Mouse (Mus musculus): ENCODE results near the gene Fut9. TPM values are rescaled to one million over a fixed set of nuclear protein-coding genes. Genes with fewer than 3 reads are reported as not detected.

Gene Fut9
- total RNA-seq (2014; fragmentation: Nextera tagmentation) (not detected in 2 replicates), total RNA-seq (2017) (not detected in 2 replicates)

- ATAC-seq (replicated peaks; ENCODE audit: low FRiP score, low TSS enrichment, poor library complexity, severe bottlenecking): no peak
Observed at GRCm38 (mm10) chr4:25799476-25800283, at the start of gene Fut9. Gene Fut9, minus strand, starts transcription at chr4:25800244.

DNA sequence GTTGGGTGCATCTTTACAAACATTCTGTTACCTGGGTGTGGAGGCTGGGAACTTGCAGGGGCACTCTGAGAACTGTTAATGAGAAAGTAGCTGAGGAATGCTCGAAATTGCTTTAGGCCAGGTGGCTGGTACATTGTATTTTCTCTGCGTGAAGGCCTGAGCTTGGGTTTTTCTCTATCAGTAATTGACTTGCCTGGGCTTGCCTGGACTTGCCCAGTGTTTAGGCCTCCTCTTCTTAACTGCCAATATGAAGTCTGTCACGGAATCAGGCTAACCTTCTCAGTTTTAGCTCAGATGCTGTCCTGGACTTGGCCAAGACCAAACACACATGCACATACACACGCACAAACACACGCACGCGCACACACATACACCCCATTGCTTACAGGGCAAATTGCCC is 15.7 kb upstream of the Fut9 start:
- ATAC-seq (replicated peaks; ENCODE audit: low FRiP score, low TSS enrichment, poor library complexity, severe bottlenecking): no peak

- no peak for ATAC-seq (replicated peaks; ENCODE audit: low FRiP score, low TSS enrichment, poor library complexity, severe bottlenecking)
Observed at GRCm38 (mm10) chr4:25813340-25813739, 13.3 kb upstream of the Fut9 start.

- ATAC-seq (replicated peaks; ENCODE audit: low FRiP score, low TSS enrichment, poor library complexity, severe bottlenecking): no peak
Observed at GRCm38 (mm10) chr4:25810058-25810457, 10.0 kb upstream of the Fut9 start.

DNA sequence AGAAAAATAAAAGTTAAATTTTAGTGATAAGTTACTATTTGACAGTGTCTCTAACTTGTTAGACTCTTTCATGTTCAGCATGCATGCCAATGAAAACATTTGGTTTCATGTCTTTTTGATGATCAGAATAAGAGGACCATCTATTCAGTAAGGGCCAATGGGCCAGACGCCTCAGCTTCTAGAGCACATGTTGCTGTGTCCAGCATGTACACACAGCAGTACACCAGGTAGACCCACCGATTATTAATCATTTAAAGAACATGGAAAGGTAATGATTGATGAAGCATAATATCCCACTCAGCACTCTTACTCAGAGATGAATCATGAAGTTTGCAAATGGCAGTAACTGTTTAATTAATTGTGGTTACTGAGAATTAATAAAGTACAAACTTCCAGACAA is 1.7 kb upstream of the Fut9 start:
- no peak for ATAC-seq (replicated peaks; ENCODE audit: low FRiP score, low TSS enrichment, poor library complexity, severe bottlenecking)

DNA sequence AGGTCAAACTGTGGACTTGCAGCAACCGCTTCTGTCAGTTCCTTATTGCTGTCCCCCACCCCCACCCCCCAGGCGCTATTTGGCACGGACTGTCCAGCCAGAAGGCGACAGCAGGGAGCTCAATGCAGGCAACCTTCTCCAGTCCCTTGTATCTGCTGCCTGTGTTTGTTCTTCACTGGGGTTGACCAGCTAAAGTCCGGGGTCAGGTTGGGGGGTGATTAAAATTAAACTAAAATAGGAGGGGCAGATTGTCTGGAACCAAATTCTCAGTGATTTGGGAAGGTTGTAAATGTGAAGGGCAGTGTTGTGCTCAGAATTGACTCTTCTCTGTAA is 206 bp upstream of the Fut9 start:
- no peak for ATAC-seq (replicated peaks; ENCODE audit: low FRiP score, low TSS enrichment, poor library complexity, severe bottlenecking)

DNA sequence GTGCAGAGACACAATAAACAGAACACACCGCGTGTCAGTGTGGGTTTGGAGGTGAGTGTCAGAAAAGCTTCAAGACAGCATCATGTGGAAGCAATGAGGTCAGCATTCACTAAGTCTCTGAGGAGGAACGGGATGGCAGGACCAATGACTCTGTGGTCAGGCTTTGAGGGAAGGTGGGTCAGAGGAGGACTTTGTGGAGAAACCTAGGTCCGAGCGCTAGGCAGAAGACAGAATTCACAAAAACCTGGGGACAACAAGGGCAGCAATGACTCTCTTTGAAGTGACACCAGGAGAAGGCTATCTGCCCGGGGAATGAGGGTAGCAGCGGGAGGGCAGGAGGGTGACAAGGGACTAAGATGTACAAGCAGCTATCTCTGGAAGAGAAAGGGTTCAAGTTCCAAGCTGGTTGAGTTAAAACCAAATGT is 981 bp downstream of the Fut9 start:
- ATAC-seq (replicated peaks; ENCODE audit: low FRiP score, low TSS enrichment, poor library complexity, severe bottlenecking): no peak

DNA sequence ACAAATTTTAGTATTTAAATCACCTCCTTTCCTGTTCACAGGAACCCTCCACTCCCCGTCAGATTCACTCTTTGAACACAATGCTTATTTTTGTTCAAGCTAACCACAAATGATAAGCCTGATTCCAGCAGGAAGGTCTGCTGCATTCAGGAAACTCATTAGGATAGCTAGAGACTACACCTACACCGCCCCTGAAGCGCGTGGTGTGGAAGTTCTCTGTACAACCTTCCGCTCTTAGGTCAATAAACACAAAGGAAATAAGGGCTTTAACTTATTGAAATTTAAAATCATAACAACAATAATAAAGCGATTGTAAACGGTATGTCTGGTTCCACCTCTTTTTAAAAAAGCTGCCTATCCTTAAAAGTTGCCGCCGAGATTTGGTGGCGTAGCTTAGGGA is 1.6 kb downstream of the Fut9 start:
- ATAC-seq (replicated peaks; ENCODE audit: low FRiP score, low TSS enrichment, poor library complexity, severe bottlenecking): no peak

GRCm38 (mm10) chr4:25796149-25796548 is 3.9 kb downstream of the Fut9 start:
- no peak for ATAC-seq (replicated peaks; ENCODE audit: low FRiP score, low TSS enrichment, poor library complexity, severe bottlenecking)

GRCm38 (mm10) chr4:25785276-25785675 is 14.8 kb downstream of the Fut9 start:
- ATAC-seq (replicated peaks; ENCODE audit: low FRiP score, low TSS enrichment, poor library complexity, severe bottlenecking): no peak

- ATAC-seq (replicated peaks; ENCODE audit: low FRiP score, low TSS enrichment, poor library complexity, severe bottlenecking): no peak
Observed at GRCm38 (mm10) chr4:25768657-25769056, 31.4 kb downstream of the Fut9 start.

- ATAC-seq (replicated peaks; ENCODE audit: low FRiP score, low TSS enrichment, poor library complexity, severe bottlenecking): no peak
Observed at GRCm38 (mm10) chr4:25763091-25763490, 37.0 kb downstream of the Fut9 start.

- ATAC-seq (replicated peaks; ENCODE audit: low FRiP score, low TSS enrichment, poor library complexity, severe bottlenecking): no peak
Observed at GRCm38 (mm10) chr4:25757909-25758548, 42.0 kb downstream of the Fut9 start.

DNA sequence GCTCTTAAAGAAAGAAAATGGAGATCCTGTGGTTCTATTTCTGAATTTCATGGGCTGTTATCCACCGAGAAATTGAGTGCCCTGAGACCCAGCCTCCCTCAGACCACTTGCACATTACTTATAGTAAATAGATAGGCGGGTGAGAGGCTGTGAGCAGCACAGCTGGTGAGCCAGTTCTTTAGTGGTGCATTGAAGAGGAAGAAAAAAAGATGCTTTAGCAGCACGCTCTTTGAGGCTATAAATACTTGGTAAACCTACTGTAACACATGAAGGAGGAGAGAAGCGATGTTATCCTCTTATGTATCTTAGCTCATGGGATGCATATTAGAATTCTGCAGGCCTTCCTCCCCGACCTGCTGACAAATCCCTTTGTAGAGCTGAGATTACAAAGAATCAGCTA is 58.5 kb downstream of the Fut9 start:
- ATAC-seq (replicated peaks; ENCODE audit: low FRiP score, low TSS enrichment, poor library complexity, severe bottlenecking): no peak

DNA sequence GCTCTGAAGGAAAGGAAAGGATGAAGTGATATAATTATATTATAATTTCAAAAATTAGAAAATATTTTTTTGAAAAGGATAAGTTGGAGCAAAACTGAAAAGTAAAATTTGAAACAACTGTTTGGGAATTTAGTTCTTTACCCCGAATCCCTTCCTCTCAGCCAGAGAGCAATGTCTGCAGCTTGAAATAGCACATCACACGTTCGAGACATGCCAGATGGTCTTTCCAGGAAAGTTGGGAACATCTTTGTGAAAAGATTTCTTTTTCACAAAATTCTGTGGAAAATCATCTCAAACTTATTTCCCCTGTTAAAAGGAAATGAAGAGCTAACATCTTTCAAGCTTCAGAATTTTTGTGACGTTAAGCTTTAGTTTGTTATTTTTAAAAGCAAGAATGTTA is 61.3 kb downstream of the Fut9 start:
- no peak for ATAC-seq (replicated peaks; ENCODE audit: low FRiP score, low TSS enrichment, poor library complexity, severe bottlenecking)

- no peak for ATAC-seq (replicated peaks; ENCODE audit: low FRiP score, low TSS enrichment, poor library complexity, severe bottlenecking)
Observed at GRCm38 (mm10) chr4:25721576-25721975, 78.5 kb downstream of the Fut9 start.

- no peak for ATAC-seq (replicated peaks; ENCODE audit: low FRiP score, low TSS enrichment, poor library complexity, severe bottlenecking)
Observed at GRCm38 (mm10) chr4:25713907-25714306, 86.1 kb downstream of the Fut9 start.

DNA sequence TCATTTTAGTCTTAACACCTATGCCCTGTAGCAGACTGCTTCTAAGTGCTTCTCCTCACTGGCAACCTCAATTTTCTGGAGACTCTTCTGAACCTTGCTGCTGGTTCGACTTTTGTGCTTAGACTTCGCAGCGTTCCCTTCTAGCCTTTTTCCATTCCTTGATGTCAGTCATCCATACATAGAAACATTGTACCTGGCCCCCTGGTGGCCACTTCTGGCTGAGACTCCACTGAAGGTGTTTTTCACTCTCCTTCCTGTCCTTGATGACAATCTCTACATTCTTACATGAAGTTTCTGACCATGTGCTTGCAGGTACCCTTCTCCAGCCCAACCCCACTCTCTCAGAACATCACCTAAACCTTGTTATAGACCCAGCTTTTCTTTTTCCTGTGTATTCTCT is 115.1 kb downstream of the Fut9 start:
- ATAC-seq (replicated peaks; ENCODE audit: low FRiP score, low TSS enrichment, poor library complexity, severe bottlenecking): no peak

DNA sequence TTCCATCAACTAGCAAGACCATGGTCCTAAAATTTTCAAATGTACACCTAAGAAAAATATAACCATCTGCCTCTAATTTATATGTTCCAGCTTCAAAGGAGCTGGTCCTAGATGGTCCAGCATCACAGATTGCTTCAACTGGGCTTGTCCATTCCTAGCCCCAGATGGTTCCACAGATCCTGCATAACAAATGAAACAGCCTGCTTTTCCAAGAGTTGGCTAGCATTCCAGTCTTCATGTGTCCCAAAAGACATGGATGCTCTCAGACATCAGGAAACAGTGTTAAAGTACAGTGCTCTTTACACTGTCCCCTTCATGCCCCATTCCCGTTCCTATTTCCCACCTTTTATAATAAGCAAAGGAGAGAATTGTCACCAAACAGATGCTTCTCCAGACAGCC is 135.8 kb downstream of the Fut9 start:
- no peak for ATAC-seq (replicated peaks; ENCODE audit: low FRiP score, low TSS enrichment, poor library complexity, severe bottlenecking)

- ATAC-seq (replicated peaks; ENCODE audit: low FRiP score, low TSS enrichment, poor library complexity, severe bottlenecking): no peak
Observed at GRCm38 (mm10) chr4:25661204-25661727, 138.8 kb downstream of the Fut9 start.

- no peak for ATAC-seq (replicated peaks; ENCODE audit: low FRiP score, low TSS enrichment, poor library complexity, severe bottlenecking)
Observed at GRCm38 (mm10) chr4:25658792-25659191, 141.3 kb downstream of the Fut9 start.

Measured in megakaryocyte-erythroid progenitor cell, adult 5-6 weeks (primary cell).